Mouse (Mus musculus) spleen, adult 2 months (tissue): ENCODE measurements at regions not wholly inside any gene's neighbourhood (a gene's known extent, or its start where the extent isn't known, plus 50 kb on each side); places are given as distances from the start of the nearest gene placed in this dataset.

Source experiments
- CTCF ChIP-seq: fragments of 200-500 bp; IDR thresholded peaks from 2 replicates; pipeline ENCODE4 v1.5.1; 2011; ENCODE audit warnings: mild to moderate bottlenecking, inconsistent platforms; ENCODE audit not compliant: insufficient read depth, insufficient read length, insufficient replicate concordance; ENCODE audit errors: extremely low read depth
- POLR2A ChIP-seq: fragments of 200-500 bp; IDR thresholded peaks from 2 replicates; pipeline ENCODE4 v1.6.1; 2011; ENCODE audit warnings: low read depth, low read length, inconsistent platforms

GRCm38 (mm10) chr7:75371991-75372390 lies 62.9 kb upstream of the Sv2b start:
- no peak for TF ChIP-seq CTCF
- TF ChIP-seq POLR2A, result no peak
